Mouse (Mus musculus) Muller cell, postnatal 12 days (primary cell): ENCODE measurements at regions not wholly inside any gene's neighbourhood (a gene's known extent, or its start where the extent isn't known, plus 50 kb on each side); places are given as distances from the start of the nearest gene placed in this dataset.

Experiments
- DNase-seq: peaks from one replicate; pipeline ENCODE4 v3.0.0-alpha.2; 2015; ENCODE audit errors: inconsistent ontology term

GRCm38 (mm10) chr2:131801212-131801611, 58.3 kb downstream of the Erv3 start:
- DNase-seq = no peak

DNA sequence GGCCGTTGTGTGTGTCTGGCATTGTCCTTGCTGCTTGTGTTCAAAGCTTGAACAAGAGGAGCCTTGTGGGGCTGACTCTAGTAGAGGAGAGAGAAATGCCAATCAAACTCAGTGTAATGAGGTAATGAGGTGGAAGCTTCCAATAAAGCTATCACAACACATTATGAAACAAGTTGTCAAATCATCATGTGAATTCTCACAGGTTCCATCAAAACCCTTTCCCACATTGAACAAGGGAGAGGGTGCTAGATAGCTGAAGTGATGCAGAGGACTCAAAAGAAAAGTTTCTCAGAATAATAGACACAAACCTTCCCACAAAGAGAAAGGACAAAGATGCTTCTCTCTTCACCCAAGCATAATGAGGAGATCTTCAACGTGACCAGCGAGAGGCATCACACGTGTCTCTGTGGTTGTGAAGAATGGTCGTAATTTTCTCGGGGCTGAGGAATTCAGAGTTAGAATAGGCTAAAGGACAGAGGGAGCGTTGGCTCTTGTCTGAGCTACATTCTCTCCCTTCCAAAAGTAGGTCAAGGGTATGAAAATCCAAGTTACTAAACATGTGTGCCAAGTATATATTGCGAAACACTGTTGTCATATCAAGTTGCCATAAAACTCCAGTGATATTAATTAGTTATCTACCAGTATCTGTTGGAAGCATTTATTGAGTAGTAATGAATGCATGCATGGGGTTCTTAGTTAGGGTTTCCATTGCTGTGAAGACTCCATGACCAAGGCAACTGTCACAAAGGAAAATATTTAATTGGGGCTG, 59.2 kb downstream of the Erv3 start:
- peak; percentile 94 for DNase-seq

DNA sequence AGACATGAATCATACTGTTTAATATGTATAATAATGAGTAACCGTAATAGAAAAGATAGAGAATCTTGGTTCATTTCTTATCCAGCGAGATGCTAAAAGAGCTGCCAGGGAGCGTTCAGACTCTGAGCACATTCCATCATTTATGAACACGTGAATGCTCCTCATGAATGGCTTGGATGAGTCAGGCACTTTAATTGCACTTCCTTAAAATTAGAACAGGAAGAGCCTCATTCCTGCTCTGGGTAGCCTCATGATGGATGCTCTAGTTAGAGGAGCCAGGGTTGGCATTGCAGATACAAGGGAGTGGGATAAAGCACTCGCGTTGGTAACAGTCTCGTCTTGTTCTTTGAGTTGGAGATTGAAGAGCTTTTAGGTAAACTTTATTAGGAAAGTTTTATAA, 60.1 kb downstream of the Erv3 start:
- DNase-seq = peak; percentile 93

- no peak for DNase-seq
Observed at GRCm38 (mm10) chr2:131797001-131797693, 62.4 kb downstream of the Erv3 start.

DNA sequence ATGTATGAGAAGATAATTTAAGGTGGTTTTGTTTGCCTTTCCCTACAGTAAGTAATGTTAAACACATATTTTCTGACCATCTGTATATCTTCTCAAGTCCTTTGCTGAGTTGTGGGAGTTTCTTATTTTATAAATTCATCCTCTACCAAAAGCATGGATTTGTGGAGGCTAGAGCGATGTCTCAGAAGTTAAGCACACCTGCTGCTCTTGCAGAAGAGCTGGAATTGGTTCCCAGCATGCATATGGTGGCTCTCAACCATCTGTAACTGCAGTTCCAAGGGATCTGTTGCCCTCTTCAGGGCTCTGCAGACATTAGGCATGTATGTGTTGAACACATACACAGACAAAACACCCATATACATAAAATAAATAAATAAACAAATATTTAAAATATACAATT, 84.2 kb downstream of the Erv3 start:
- no peak for DNase-seq

DNA sequence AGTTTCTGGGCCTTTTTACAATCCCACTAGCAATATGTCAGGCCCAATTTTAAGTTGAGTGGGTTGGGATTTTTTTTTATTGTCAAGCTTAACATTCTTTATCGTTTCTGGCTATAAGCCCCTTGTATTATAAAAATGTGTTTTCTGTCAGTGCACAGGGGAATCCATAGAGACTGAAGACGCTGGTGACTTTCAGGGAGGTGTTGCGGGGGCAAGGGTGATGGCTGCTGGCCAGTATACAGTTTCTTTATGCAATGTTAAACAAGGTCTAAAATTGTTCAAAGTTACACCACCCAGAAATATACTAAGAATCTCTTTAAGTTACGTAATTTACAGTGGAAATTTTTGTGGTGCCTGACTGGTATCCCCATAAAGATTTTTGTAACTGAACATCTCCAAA, 85.9 kb downstream of the Erv3 start:
- DNase-seq = no peak

DNA sequence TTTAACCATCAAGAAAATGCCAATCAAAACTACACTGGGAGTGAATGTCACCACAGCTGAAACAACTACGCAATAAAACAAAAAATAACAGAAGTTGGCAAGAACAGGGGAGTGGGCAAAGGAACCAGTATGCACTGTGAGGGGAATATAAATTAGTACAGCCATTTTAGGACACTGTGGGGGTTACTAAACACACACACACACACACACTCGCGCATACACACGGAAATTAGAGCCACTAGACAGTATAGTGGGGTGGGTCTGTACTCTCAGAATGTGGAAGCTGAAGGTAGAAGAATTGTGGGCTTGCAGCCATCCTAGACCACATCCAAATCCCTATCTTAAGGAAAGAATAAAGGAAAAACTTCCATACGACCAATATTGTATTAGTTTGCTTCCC, 87.4 kb downstream of the Erv3 start:
- DNase-seq = no peak

DNA sequence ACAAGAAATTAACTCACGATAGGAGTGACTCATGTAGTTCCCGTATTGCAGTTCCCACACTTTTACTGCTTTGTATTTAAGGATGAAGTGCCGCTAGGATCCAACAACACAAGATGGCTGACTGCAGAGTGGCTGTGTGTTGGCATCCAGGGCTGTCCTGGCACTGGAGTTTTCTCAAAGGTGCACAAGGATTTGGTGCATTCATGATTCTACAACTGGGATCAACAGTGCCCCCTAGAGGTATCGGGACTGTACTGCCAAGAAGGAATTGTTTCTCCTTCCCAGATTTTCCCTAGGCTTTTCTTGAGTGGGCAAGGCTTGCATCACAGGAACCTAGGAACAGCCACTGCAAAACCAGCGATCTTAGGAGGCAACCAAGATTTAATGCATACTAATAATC, 88.7 kb downstream of the Erv3 start:
- no peak for DNase-seq

DNA sequence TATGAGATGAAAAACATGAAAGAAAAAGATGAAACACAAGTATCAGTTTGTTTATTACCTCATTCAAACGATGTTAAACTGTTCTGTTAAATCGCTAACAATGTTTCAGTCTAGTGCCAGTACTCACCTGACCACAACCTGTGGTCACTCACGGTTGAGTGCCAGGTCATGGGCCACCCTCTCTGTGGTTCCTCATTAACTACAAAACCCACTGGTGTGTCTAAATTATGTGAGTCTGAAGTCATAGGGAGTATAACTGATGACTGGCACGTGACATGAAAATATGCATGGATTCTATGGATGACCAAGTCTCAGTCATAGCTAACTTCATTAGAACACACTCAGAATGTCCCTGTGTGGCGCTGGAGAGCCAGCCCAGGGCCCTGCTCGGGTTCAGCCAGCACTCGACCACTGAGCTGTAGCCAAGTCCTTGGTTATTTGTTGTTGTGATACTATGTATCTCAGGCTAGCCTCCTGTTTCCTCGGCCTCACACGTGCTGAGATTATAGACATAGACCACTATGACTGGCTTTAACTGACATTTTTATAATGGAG, 89.8 kb downstream of the Erv3 start:
- DNase-seq = no peak

- no peak for DNase-seq
Observed at GRCm38 (mm10) chr2:131766500-131766899, 93.0 kb downstream of the Erv3 start.

DNA sequence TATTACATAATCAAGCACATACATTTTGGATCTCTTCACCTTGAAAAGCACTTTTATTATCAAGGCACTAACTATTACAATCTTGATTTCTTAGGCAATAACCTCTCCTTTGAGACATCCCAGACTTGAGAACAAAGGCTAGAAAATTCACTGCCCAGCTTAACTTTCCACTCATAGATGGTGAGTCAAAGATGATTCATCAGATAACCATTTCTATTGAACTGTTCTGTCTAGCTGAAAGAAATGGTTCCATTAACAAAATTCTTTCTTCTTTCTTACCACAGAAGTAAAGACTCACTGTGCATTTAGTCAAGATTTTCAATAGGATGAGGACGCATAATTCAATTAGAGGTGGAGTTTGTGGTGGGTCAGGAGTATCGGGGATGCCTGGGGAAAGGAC, 98.0 kb downstream of the Erv3 start:
- DNase-seq = peak; percentile 95

DNA sequence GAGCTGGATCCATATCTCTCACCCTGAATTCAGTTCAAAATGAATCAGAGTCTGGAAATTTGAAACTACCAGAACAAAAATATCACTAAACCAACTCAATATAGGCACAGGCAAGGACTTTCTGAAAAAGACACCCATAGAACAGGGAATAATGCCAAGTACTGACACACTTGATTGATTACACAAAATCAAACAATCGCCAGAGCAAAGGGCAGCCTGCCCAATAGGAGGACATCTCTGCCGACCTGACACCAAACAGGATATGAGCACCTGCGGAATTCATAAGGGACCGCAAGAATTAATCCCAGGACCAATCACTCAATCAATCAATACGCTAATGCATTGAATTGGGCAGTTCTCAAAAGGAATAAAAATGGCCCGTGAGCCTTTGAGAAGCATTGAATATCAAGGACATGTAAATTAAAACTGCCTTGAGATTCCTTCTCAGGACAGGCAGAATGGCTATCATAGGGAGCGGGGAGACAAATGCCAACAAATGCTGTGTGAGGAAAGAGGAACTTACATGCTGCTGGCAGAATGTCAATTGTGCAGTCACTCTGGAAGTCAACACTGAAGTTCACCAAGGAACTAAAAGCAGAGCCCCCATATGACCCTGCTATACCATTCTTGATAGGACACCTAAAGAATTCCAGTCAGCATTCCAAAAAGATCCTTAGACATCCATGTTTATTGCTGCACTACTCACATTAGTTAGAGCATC, 102.2 kb downstream of the Erv3 start:
- no peak for DNase-seq

DNA sequence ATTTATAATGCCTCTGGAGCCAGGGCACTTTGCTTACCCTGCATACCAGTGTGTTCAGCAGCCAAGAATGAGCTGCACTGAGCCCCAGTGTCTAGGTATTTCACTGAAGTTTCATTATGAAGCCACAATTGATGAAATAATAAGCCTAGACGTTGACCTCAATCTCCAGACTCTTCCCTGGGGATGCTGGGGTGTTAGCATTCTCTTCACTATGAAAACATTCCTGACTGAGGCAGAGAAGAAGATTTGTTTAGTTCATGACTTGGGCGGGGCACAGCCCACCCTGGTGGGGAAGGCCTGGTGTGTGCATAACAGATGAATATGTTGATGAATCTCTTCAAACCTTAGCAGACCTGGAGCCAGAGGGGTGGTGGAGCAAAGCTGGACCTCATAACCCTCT, 104.4 kb downstream of the Erv3 start:
- DNase-seq = peak; percentile 92

DNA sequence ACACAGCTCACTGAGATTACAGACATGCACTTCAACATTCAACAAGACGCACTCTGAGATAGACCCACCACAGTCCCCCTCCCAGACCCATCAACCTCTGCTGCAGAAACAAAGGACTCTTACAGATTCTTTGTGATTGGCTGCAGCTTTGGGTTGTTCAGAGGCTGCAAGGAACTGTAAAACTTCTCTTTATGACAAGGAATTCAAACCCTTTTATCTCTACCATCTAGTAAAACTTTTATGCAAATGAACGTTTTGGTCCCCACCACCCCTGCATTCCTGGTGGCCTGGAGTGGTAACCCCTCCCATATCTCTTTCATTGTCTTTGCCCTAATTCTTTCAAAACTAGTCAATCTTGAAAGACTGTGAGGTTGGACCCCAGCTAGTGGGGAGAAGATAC, 106.1 kb downstream of the Erv3 start:
- DNase-seq = no peak

- no peak for DNase-seq
Observed at GRCm38 (mm10) chr2:131750679-131751078, 108.9 kb downstream of the Erv3 start.

GRCm38 (mm10) chr2:131750206-131750605, 109.3 kb downstream of the Erv3 start:
- DNase-seq = no peak

- DNase-seq = peak; percentile 57
Observed at GRCm38 (mm10) chr2:131749746-131750145, 109.8 kb downstream of the Erv3 start.

GRCm38 (mm10) chr2:131748791-131749190, 110.8 kb downstream of the Erv3 start:
- no peak for DNase-seq

DNA sequence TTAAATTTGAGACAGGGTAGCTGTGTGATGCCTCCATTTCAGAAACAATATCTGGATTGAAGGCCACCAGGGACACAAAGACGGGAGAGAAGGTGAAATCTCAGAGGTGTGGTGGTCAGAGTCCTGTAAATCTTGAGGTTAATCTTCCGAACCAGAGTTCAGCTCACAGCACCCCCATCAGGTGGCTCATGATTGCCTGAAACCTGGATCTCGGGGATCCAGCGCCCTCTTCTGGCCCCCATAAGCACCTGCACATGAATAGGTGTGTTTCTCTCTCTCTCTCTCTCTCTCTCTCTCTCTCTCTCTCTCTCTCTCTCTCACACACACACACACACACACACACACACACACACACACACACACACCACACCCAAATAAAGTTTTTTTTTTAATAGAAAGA, 111.8 kb downstream of the Erv3 start:
- no peak for DNase-seq

DNA sequence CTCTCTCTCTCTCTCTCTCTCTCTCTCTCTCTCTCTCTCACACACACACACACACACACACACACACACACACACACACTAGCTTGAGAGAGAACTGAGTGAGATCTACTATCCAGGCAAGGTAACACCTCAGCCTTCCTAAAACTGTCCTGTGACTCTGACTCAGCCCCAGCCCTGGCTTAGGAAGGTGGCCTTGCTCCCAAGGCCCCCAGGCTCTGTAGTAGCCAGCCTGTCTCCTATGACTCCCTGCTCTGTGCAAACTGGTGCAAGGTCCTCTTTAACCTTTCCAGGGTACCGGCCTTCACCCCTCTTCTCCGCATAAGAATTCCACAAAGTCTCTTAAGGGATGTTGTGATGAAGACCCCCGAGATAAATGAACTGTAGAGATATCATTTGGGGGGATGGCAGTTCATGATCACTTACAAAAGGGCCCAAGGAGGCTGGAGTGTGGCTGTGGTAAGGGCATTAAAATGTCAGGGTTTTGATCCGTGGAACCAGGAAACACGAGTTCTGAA, 114.1 kb downstream of the Erv3 start:
- DNase-seq = no peak

GRCm38 (mm10) chr2:131744957-131745356, 114.6 kb downstream of the Erv3 start:
- DNase-seq = no peak

DNA sequence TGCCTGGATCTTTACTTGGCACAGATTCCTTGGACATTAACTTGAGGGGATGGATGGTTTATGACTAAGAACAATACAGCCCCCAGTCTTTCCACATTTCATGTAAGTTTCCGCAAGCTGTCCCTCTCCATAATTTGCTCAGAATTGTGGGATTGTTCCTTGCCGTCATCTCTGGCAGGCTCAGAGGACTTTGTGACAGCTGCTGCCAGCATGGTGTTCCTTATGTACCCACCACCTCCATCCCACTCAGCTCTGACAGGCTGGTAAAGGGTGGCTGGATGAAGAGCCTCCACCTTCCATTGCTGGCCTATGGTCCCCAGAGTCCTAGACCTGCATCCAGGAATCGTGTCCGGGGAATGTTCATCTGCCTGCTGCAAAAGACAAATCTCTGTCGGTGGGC, 119.1 kb downstream of the Erv3 start:
- no peak for DNase-seq
